Mouse (Mus musculus) stomach, embryonic 14.5 days (tissue): ENCODE data around the gene Gm20532. TPM values are rescaled to one million over a fixed set of nuclear protein-coding genes. Genes with fewer than 3 reads are reported as not detected.

Source experiments
- ATAC-seq: fragments of 200-750 bp; cut with Nextera tagmentation; 2 replicates; pipeline ENCODE4 v1.8.0; 2017; ENCODE audit warnings: low read depth, moderate TSS enrichment; ENCODE audit not compliant: insufficient number of reproducible peaks, insufficient read depth, low FRiP score
- H3K27ac ChIP-seq: fragments of 300-500 bp; sonication (generic); 2 replicates; pipeline ENCODE4 v1.5.1; 2014; ENCODE audit warnings: mild to moderate bottlenecking, low read length, moderate library complexity, mixed read lengths
- H3K27me3 ChIP-seq: fragments of 300-500 bp; sonication (generic); 2 replicates; pipeline ENCODE4 v1.6.1; 2014; ENCODE audit warnings: low read length, control low read depth, mixed read lengths; ENCODE audit not compliant: control insufficient read depth, insufficient read depth
- H3K36me3 ChIP-seq: fragments of 300-500 bp; sonication (generic); 2 replicates; pipeline ENCODE4 v1.6.1; 2014; ENCODE audit warnings: mild to moderate bottlenecking, control low read depth, low read length, moderate library complexity, mixed read lengths; ENCODE audit not compliant: control insufficient read depth, insufficient read depth
- H3K4me1 ChIP-seq: fragments of 300-500 bp; sonication (generic); 2 replicates; pipeline ENCODE4 v1.6.1; 2014; ENCODE audit warnings: low read length, control low read depth, mixed read lengths; ENCODE audit not compliant: control insufficient read depth, insufficient read depth
- H3K4me2 ChIP-seq: fragments of 300-500 bp; sonication (generic); replicated peaks from 2 replicates; pipeline ENCODE4 v1.6.1; 2014; ENCODE audit warnings: low read depth, low read length, control low read depth
- H3K4me3 ChIP-seq: fragments of 300-500 bp; sonication (generic); 2 replicates; pipeline ENCODE4 v1.5.1; 2014; ENCODE audit warnings: low read depth, low read length, control low read depth
- H3K9ac ChIP-seq: fragments of 300-500 bp; sonication (generic); replicated peaks from 2 replicates; pipeline ENCODE4 v1.6.1; 2014; ENCODE audit warnings: low read depth, mild to moderate bottlenecking, control low read depth, low read length, moderate library complexity, mixed read lengths
- H3K9me3 ChIP-seq: fragments of 300-500 bp; sonication (generic); 2 replicates; pipeline ENCODE4 v1.6.1; 2016; ENCODE audit warnings: low read depth, low read length, control low read depth; ENCODE audit not compliant: control insufficient read depth
- WGBS: fragments of 180-500 bp; shearing (Covaris S2); extraction: QIAGEN DNeasy Blood & Tissue Kit; methylation state at CpG from one replicate; pipeline ENCODE4 v1.1.7; 2014; 5-methylcytosine and 5-hydroxymethylcytosine counted together
- polyA plus RNA-seq: library from polyadenylated mRNA; unstranded; fragments of >200 nt; fragmentation: Nextera tagmentation; extraction: Ambion mirVana; gene quantifications from 2 replicates; pipeline ENCODE4 v1.2.1, GENCODE M21; 2014

Gene Gm20532
- not detected in 2 replicates for polyA plus RNA-seq

DNA sequence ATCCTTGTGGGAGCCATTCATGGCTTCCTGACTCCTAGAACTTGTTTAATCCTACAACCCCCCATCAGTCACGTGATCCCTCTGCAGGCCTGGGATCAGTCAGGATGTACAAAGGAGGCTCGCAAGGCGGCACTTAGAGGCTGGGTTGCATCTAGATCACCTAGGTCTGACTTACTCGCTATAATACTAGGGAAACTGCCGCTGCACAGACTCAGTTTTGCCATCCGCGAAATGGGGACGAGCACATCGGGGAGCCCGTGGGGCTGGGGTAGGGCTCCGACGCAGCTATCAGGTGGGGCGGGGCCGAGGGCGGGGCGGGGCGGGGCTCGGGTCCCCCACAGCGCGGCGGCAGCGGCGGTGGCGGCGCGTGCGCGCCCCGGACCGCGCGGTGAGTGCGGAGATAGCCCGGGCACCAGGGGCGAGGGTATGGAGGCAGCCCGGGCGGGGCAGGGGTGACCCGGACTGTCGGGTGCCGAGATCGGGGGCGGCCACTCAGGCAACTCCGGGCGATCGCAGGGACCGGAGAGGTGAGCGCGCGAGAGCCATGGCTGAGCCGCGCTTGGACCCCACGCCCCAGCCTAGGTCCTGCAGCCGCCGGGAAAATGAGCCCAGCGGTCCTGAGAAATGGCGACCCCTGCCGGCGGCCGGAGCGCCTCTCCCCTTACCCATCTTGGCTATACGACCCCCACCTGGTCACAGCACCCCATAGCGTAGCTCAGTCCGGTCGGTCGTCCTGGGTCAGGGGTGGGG is at the start of gene Gm20532:
Gm20532 (plus strand) TSS at position 346 of the 750 bp plus-strand sequence.
- Histone ChIP-seq H3K27me3 (no peaks in the 10 kb centered on the region), H3K4me2 (peak within 1 kb of the TSS; percentile 66), H3K9me3 (no peaks in the 10 kb centered on the region), H3K4me1 (peaks cover 12% of the 10 kb centered on the region), H3K4me3 (peak within 1 kb of the TSS; percentile 56), H3K36me3 (no peaks in the 10 kb centered on the region), H3K27ac (peak within 1 kb of the TSS; percentile 58), H3K9ac (peak within 1 kb of the TSS; percentile 45)
- peak; percentile 75 for ATAC-seq
- under 1% methylated on average over 65 of the region's 65 CpGs for WGBS

DNA sequence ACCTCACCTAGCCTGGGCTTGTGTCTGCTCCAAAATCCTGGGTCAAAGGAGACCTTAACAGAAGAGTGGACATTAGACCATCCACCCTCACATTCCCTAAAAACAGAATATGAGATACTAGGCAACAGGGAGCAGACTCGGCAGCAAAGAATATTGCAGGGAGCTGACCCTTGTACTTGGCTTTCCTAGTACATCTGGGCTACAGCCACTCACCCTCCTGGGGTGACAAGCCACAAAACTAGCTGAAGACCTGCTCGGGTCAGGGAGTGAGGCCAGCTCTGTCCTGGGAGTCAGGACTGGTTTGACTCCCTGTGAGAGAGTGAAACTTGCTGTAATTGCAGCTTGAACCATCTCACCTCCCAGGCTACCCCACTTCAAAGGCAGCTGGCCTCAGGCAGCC is 46.9 kb upstream of the Gm20532 start:
- no peak overlapping the region for H3K27ac ChIP-seq
- no peaks in the 10 kb centered on the region for H3K9me3 ChIP-seq
- H3K27me3 ChIP-seq: no peaks in the 10 kb centered on the region
- H3K36me3 ChIP-seq: no peaks in the 10 kb centered on the region
- no peak overlapping the region for H3K4me3 ChIP-seq
- no peak overlapping the region for H3K4me2 ChIP-seq
- H3K4me1 ChIP-seq: peaks cover 10% of the 10 kb centered on the region
- WGBS: 59% methylated on average over 2 of the region's 2 CpGs
- ATAC-seq: no peak
- no peak overlapping the region for H3K9ac ChIP-seq

DNA sequence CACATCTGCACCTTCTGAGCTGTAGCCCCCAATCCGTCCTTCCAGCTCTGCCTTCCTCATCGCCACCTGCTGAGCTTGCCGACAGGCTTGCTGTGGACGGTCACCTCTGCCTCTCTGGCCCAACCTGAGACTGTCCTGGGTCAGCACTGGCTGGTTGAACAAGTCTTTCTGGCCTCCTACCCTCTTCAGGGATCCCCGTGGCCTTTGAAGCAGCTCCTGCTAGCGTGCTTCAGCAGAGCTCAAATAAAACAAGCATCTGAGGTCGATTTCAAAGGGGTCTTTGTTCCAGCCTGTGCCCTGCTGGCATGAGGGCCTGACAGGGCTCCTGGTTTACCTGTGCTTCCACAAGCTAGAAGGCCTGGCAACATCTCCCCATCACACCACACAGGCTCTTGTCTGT is 45.7 kb upstream of the Gm20532 start:
- no peaks in the 10 kb centered on the region for H3K27me3 ChIP-seq
- no peaks in the 10 kb centered on the region for H3K36me3 ChIP-seq
- 47% methylated on average over 7 of the region's 7 CpGs for WGBS
- H3K9me3 ChIP-seq: no peaks in the 10 kb centered on the region
- ATAC-seq: no peak
- no peak overlapping the region for H3K4me3 ChIP-seq
- H3K4me1 ChIP-seq: peaks cover 10% of the 10 kb centered on the region
- H3K27ac ChIP-seq: no peak overlapping the region
- no peak overlapping the region for H3K9ac ChIP-seq
- H3K4me2 ChIP-seq: no peak overlapping the region

DNA sequence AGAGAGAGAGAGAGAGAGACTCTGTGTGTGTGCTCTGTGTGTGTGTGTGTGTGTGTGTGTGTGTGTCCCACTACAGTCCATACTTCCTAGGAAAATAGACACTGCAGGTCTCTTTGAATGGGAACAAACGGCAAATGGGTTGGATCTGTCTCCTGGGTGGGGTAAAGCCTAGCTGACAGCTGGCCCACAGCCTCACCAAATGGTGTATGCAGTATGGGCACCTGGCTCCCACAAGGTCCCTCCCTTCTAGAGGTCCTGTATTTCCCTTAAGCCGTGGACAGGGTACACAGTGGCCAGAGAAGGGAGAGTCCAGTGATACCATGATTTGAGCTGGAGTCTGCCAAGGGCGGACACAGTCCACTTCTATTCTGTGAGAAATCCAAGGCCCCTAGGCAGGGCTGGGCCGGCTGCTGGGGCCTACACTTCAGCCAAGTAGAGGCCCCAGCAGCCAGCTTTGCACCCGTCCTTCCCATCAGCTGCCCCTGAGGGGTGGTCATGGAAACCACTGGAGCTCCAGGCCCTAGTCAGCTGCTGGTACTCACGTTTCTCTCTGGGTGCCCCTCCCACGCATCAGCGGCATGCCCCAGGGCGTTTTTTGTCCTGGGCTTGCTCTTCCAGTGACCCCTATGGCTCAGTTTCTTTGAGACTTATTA is 45.1 kb upstream of the Gm20532 start:
- 31% methylated on average over 9 of the region's 9 CpGs for WGBS
- H3K4me3 ChIP-seq: no peak overlapping the region
- no peaks in the 10 kb centered on the region for H3K27me3 ChIP-seq
- peaks cover 10% of the 10 kb centered on the region for H3K4me1 ChIP-seq
- no peaks in the 10 kb centered on the region for H3K9me3 ChIP-seq
- no peaks in the 10 kb centered on the region for H3K36me3 ChIP-seq
- no peak overlapping the region for H3K4me2 ChIP-seq
- no peak for ATAC-seq
- no peak overlapping the region; the same call in 1 of the 2 replicates for H3K27ac ChIP-seq
- H3K9ac ChIP-seq: no peak overlapping the region

DNA sequence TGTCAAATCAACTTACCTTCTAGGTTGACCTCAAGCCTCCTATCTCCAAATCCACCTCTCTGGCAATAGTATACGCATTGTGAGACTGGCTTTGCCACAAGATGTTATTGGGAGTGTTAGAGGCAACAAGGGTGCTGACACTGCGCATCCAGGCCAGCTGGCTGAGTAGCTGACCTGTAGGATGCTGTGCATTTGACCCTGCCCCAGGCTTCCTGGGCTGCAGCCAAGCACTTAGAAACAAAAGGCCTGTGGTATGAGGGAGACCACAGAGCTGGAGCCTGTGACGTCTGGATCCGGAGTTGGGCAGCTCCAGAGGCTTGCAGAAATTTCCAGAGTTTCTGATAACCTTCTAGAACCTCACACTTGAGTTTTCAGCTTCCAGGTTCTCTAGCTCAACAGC is 43.3 kb upstream of the Gm20532 start:
- ATAC-seq: no peak
- no peak overlapping the region for H3K27ac ChIP-seq
- no peak overlapping the region for H3K9ac ChIP-seq
- H3K36me3 ChIP-seq: no peaks in the 10 kb centered on the region
- H3K4me1 ChIP-seq: peaks cover 12% of the 10 kb centered on the region
- 69% methylated on average over 4 of the region's 4 CpGs for WGBS
- no peaks in the 10 kb centered on the region for H3K9me3 ChIP-seq
- H3K4me2 ChIP-seq: no peak overlapping the region
- H3K27me3 ChIP-seq: no peaks in the 10 kb centered on the region
- no peak overlapping the region for H3K4me3 ChIP-seq

DNA sequence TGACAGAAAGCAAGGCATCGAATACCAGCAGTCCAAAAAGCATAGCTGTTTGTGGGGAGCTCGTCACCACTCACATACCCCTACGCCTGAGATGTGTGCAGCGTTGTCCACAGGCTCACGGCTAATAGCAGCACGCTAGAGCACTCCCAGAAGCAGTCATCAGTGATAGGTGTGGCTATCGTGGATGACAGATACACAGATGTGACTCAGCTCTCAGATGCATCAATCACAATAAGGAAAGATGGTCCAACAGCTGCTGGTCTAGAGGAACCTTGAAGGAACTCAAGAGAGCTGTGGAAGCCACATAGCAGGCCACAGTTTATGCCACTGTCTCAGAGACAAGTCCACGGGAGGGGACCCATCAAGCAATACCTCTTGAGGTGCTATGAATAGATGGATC is 42.7 kb upstream of the Gm20532 start:
- H3K9ac ChIP-seq: no peak overlapping the region
- H3K27ac ChIP-seq: no peak overlapping the region
- WGBS: 82% methylated on average over 8 of the region's 8 CpGs
- H3K4me2 ChIP-seq: no peak overlapping the region
- peaks cover 14% of the 10 kb centered on the region for H3K4me1 ChIP-seq
- no peaks in the 10 kb centered on the region for H3K27me3 ChIP-seq
- H3K9me3 ChIP-seq: no peaks in the 10 kb centered on the region
- no peak for ATAC-seq
- H3K4me3 ChIP-seq: no peak overlapping the region
- no peaks in the 10 kb centered on the region for H3K36me3 ChIP-seq

DNA sequence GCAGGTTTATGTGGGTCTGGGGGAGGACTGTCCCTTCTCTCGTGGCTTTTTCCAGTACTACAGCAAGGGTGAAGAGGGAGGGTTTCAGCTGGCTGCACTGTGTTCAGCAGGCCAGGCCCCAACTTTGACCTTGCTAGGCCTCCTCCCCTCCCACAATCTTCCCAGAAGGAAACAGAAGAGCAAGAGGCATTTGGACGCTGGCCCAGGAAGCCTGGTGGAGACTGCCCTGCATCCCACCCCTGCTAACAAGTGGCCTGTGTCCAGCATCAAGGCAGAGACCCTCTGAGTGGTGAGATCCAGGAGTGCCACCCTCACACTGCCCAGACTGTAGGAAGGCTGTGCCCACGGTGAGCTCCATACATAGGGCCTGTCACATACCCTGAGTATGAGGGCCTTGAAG is 42.2 kb upstream of the Gm20532 start:
- Histone ChIP-seq H3K4me1 (peaks cover 14% of the 10 kb centered on the region), H3K4me2 (no peak overlapping the region), H3K36me3 (no peaks in the 10 kb centered on the region), H3K27ac (no peak overlapping the region; the same call in 1 of the 2 replicates), H3K27me3 (no peaks in the 10 kb centered on the region), H3K9ac (no peak overlapping the region), H3K4me3 (no peak overlapping the region), H3K9me3 (no peaks in the 10 kb centered on the region)
- 41% methylated on average over 3 of the region's 3 CpGs for WGBS
- ATAC-seq: no peak

DNA sequence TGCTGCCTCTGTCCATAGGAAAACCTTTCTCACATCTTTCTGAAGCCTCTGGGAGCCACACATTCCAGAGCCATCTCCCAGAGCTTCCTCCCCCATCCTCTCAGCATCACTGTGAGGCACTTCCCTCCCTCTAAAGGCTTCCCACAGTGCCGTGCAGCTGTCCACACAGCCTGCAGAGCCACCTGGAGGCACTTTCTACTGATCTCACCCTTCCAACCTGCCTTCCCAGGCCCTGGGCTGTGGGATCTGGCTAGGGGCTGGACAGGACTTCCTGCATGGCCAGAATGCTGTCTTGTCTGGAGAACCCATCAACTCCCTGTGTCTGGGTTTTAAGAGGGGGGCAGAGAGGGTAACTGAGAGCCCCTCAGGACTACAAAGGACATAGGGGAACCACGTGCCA is 39.0 kb upstream of the Gm20532 start:
- Histone ChIP-seq H3K4me3 (no peak overlapping the region), H3K4me1 (peaks cover 18% of the 10 kb centered on the region; the same call in 1 of the 2 replicates), H3K9me3 (no peaks in the 10 kb centered on the region), H3K36me3 (no peaks in the 10 kb centered on the region), H3K9ac (no peak overlapping the region), H3K27ac (no peak overlapping the region), H3K4me2 (no peak overlapping the region), H3K27me3 (no peaks in the 10 kb centered on the region)
- 28% methylated on average over 2 of the region's 2 CpGs for WGBS
- ATAC-seq: peak; percentile 51; the same call in 1 of the 2 replicates
